Mouse (Mus musculus): ENCODE measurements at regions not wholly inside any gene's neighbourhood (a gene's known extent, or its start where the extent isn't known, plus 50 kb on each side); places are given as distances from the start of the nearest gene placed in this dataset.

DNA sequence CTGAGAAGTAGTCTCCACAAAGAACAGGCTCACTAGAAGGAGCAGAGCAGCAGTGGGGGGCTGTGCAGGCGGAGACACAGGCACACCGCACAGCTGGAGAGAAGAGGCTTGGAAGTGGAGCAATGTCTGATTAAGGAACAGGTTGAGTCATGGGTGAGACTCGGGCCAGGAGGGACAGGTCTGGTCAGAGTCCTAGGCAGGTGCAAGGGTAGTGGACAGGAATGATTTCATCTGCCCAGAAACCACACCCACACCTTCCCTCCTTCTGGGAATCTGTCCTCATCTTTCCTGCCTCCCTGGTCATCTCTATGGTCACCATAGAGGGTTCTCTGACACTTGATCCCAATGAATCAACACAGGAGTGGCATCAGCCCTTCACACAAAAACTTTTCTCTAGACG lies 983.8 kb downstream of the 4930447A16Rik start:
- DNase-seq (ENCODE audit: low read depth, low spot score): no peak

- no peak for DNase-seq (ENCODE audit: low read depth, low spot score)
Observed at GRCm38 (mm10) chr15:38410462-38410861, 985.1 kb downstream of the 4930447A16Rik start.

- no peak for DNase-seq (ENCODE audit: low read depth, low spot score)
Observed at GRCm38 (mm10) chr15:38412481-38412880, 987.1 kb downstream of the 4930447A16Rik start.

DNA sequence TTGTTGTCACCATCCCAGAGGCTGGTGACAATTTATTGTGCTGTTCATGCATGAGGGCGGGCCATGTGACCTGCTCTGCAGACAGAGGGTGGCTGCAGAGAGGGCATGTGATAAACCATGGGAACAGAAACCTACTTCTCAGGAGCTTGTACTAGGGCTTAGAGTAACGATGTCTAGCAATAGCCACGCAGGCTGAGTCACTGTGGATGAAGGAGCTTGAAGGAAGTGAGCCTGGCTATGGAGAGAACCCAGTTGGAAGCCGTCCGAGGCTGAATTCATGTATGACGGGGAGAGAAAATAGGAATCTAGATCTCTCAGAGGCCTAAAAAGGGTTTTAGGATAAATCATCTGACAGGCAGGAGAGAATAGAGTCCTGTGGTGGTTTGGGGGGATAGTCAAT lies 988.0 kb downstream of the 4930447A16Rik start:
- DNase-seq (ENCODE audit: low read depth, low spot score): no peak

- DNase-seq (ENCODE audit: low read depth, low spot score): no peak
Observed at GRCm38 (mm10) chr15:38414318-38415090, 989.1 kb downstream of the 4930447A16Rik start.

- DNase-seq (ENCODE audit: low read depth, low spot score): no peak
Observed at GRCm38 (mm10) chr15:38415091-38415486, 989.7 kb downstream of the 4930447A16Rik start.

GRCm38 (mm10) chr15:38419621-38420020 lies 994.3 kb downstream of the 4930447A16Rik start:
- no peak for DNase-seq (ENCODE audit: low read depth, low spot score)

DNA sequence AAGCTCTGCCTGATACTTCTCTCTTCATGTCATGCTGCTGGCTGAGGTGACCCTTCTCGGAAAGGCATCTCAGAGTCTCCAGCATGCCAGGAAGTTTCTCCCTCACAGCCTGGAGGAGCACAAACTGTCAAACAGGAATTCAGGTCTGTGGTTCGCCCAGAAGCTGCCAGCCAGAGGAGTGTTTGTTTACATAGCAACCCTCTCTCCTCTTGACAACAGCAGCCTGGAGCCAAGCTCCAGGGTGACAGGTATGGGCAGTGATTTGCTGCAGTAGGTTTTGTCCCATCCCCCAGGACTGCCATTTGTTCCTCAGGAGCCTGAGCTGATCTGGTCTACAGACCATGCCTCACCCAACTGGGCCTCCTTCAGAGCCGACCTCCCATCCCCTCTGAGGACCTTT lies 995.4 kb downstream of the 4930447A16Rik start:
- no peak for DNase-seq (ENCODE audit: low read depth, low spot score)

GRCm38 (mm10) chr15:38422741-38423140 lies 997.4 kb downstream of the 4930447A16Rik start:
- DNase-seq (ENCODE audit: low read depth, low spot score): no peak

DNA sequence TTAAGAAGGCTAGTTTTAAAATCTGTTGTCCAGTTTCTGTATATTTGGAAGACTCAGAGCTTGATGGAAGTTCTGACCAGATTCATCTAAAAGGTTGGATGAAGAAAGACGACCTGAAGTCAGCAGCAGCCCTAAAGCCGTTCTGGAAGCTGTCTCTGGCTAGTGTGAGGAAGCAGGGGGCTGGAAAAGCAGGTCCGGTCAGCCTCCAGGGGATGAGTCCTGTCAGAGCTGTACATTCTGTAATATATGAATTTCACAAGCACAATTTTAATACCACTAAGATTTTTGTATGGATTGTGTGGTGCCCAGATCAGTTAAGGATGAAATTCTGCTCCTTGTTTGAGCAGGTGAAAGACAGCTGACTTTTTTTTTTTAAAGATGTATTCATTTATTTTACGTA lies 1000.2 kb downstream of the 4930447A16Rik start:
- no peak for DNase-seq (ENCODE audit: low read depth, low spot score)

- DNase-seq (ENCODE audit: low read depth, low spot score): no peak
Observed at GRCm38 (mm10) chr15:38427966-38428365, 1002.6 kb downstream of the 4930447A16Rik start.

- no peak for DNase-seq (ENCODE audit: low read depth, low spot score)
Observed at GRCm38 (mm10) chr15:38431668-38432067, 1006.3 kb downstream of the 4930447A16Rik start.

GRCm38 (mm10) chr15:38433386-38433785 lies 1008.0 kb downstream of the 4930447A16Rik start:
- DNase-seq (ENCODE audit: low read depth, low spot score): no peak

DNA sequence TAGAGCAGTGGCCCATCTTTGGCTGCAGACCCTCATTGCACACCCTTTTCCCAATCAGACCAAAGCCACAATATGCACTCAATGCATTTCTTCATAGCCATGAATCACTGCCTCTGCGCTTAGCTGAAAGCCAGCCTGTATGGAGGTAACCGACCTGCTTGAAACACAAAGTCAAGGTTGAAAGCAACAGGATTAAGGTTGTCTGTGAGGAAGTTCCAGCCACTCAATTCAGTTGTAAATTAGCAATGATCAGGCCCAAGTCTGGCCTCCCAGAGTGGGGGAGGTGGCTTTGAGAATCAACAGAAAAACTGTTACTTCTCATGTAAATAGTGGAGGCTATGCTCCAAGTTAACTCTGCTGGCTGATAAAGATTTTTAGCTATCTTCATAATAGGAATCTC lies 1008.9 kb downstream of the 4930447A16Rik start:
- peak; percentile 57 for DNase-seq (ENCODE audit: low read depth, low spot score)
